Mouse (Mus musculus): ENCODE measurements around the gene Chit1.

Chit1 gene

GRCm38 (mm10) chr1:134079477-134080163, 31.4 kb upstream of the Chit1 start:
- no peak for DNase-seq (ENCODE audit: low spot score)

DNA sequence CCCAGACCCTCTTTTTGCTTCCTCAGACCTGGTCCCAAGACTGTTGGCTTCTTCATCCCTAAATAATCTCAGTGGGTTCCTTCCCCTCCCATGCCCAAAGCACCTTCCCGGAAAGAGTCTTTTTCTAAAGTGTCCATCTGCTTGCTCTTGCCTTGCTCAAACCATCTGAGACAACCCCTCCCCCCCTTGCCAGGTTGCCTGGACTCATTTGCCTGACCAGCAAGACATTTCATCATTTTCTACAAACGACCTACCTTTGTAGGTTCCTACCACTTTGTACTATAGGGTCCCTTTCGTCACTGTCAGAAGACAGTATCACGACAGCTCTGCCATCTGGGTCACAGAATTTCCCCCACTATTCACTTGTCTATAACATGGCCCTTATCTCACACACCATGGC, 30.6 kb upstream of the Chit1 start:
- no peak for DNase-seq (ENCODE audit: low spot score)

GRCm38 (mm10) chr1:134080881-134081450, 30.1 kb upstream of the Chit1 start:
- no peak for DNase-seq (ENCODE audit: low spot score)

DNA sequence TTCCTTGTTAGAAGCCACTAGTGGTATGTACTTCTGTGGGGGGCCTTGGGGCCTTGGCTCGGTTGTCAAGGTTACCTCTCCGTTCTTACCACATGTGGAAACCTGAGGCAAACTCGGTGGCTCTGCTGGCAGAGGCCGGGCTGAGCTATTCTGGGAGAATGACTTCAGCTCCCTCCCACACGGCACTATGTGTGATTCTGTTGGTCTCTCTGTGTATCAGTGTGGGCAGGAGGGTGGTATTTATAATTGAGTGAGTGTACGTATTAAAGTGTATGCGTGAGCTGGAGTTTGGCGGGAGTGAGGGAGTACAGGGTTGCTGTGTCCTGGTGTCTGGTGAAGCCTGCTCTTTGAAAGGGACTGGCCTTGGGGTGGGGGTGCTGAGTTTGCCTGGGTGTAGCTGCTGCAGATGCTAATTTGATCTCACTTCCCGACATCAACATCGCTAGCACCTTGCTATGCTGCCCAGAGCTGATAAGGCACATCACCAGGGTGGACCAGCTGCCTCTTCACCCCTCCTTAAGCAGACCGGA, 28.0 kb upstream of the Chit1 start:
- no peak for DNase-seq (ENCODE audit: low spot score)

GRCm38 (mm10) chr1:134083676-134084075, 27.4 kb upstream of the Chit1 start:
- DNase-seq (ENCODE audit: low spot score), result no peak

DNA sequence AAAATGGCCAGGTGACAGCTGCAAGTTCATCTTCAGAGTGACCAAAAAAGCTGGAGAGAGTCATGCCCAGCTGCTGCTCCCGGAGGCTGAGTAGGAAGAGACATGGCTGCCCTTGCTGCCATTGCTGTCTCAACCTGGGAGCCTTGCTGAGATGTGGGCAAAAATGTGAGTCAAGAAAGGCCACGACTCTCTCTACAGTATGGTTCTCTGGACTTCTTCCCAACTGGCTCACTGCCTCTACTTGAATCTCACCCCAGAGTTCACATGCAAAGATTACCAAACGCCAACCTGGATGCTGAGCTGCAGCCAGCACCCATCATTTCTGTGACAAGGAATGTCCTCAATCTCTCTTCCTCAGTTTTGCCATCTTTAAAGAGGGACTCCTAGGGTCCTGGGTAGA, 26.9 kb upstream of the Chit1 start:
- no peak for DNase-seq (ENCODE audit: low spot score)

DNA sequence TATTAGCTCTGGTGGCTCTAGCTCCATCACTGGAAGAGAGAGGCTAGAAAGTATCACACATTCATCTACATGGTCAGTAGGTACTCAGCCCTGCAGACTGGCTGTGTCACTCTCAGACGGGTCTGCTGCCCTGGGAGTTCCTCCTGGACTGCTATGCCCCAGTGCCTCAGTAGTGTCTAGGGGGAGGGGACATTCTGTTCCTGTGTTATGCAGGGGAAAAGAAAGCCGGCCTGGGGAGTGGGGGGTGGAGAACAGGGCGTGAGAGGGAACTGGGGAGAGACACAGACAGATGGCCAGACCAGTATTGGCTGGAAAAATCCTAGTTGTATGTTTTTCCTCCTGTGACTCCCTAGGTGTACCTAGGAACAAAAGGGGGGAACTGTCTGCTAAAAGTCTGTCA, 25.0 kb upstream of the Chit1 start:
- no peak for DNase-seq (ENCODE audit: low spot score)

- no peak for DNase-seq (ENCODE audit: low spot score)
These were observed 24.1 kb upstream of the Chit1 start for GRCm38 (mm10) chr1:134086811-134087398.

GRCm38 (mm10) chr1:134089074-134089473, 22.0 kb upstream of the Chit1 start:
- no peak for DNase-seq (ENCODE audit: low spot score)

DNA sequence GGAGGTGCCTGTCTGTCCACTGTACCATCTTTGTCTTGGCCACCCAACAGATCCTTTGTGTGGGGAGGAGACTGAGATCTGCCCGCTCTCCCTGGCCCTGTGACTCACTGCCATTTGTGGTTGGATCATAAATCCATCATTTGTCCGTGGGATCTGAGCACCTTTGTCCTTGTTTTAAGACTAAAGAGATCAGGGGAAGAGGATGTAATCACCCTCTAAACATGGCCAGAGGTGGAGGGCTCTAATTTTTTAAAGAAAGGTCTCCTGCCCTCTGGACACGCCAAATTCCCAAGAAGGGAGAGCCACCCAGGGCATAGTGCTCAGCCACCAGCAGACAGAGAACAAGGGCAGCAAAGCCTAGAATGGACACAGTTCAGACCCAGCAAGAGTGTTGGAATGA, 19.2 kb upstream of the Chit1 start:
- DNase-seq (ENCODE audit: low spot score), result no peak

- DNase-seq (ENCODE audit: low spot score), result no peak
These were observed 18.7 kb upstream of the Chit1 start for GRCm38 (mm10) chr1:134092368-134092767.

DNA sequence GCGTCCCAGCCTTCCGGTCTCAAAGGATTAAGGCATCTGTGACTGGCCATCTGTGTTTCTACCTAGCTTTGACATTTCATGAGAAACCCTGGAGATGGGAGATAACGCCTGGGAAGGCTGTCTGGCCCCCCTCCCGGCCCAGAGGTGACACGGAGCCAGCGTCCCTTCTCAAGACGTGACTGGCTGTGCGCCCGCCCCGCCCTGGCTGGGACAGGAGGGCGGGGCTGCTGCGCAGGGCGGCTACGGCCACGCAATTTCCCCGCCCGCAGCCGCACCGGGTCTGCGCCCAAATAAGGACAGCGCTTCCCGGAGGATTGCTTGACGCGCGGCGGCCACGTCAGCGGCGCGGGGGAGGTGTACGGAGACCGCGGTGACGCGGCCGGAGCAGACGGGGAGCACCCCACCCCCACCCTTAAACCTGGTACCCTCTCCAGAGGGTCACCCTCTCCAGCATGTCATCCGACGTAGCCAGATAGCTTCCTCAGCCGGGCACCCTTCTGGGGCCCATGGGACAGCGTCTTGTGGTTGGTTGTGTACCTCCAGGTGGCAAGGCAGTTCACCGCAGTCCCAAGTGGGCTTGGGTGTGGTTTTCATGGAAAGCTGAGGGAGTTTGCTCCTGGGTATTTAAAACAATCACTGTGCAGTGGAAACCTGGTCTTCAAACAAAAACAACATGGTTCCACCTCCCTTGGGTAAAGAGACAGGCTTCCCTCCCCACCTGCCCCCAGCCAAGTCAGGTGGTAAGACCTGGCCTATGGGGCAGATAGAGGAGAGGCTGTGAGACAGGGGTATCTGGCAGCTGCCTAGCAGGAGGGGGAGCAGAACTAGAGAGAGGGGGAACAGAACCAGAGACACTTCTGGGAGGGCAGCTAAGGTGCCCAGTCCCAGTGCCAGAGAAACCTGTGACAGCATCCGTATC, 17.9 kb upstream of the Chit1 start:
- DNase-seq (ENCODE audit: low spot score), result peak; percentile 96

DNA sequence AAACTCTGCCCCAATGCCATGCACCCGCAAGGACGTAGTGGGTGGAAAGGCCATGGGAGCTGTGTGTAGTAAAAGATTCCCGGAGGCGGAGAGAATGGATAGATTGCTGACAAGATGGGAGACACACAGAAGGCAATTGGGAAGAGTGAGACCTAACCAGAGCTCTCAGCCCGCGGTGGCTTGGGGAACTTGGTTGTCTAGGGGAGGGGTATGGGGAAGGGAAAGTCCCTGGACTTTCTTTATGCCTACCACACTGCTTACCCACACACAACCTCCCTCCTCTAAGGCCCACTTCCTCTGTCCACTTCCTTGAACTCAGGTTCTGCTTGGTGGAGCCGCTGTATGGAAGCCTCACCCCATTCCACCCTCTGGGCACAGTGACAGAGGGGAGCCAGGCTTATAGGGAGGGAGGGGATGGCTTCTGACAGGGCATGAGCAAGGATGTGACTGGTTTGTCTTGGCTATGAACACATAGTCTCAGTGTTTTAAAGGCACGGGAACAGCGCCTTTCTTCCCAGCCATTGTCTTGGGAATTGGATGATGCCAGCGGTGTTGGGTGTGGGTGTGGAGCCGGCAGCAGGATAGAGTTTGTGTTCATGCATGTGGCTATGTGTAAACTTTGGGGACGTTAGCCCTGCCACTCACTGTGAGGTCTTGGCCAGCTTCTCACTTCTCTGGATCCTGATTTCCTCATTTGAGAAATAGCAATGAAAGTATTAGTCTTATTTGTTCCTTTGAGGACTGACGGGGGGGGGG, 17.1 kb upstream of the Chit1 start:
- no peak for DNase-seq (ENCODE audit: low spot score)

GRCm38 (mm10) chr1:134095033-134095612, 15.9 kb upstream of the Chit1 start:
- no peak for DNase-seq (ENCODE audit: low spot score)

DNA sequence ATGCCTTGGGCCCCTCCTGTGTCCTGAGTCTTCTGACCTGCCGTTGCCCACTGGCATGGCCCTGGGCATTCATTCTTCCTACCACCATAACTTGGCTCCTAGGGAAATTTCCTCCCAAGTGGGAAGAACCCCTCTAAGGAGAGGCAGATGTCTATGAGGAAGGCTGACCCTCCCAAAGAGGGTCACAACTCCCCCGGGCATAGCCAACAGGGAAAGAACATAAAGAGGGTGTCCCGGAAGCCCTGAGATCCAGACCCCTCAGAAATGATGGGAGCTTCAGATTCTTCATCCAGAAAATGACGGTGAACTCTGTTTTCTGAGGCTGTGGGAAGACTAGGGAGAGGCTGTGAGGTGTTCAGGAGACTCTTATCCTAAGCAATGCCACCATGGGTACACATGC, 15.3 kb upstream of the Chit1 start:
- no peak for DNase-seq (ENCODE audit: low spot score)

DNA sequence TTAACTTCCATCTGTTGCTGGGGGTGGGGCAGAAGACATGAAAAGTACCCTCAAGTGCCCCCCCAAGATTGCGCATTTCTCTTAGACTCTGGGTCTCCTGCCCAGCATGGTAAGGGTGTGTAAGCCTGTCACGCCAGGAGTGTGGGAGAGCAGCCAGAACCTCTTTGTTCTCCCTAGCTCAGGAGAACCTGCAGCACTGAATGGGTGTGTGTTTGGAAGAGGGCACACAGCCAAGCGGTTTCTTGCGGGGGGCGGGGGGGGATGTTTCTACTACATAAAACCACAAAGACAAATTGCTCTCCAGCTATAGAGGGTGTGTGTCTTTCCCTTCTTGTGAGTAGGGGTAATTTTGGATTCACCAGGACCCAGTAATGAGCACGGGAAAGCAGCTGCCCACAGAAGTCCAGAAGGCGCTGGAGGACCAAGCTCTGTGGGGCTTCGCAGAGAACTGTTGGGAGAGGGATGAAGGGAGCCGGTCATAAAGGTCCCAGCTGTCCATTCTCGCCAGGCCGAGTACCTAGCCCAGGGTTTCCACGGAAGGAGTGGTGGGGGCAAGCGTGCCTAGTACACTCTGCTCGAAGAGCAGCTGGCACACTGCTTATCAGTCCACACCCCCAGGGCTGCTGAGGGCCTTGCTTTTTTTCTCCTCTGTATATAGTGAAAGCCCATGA, 14.6 kb upstream of the Chit1 start:
- peak; percentile 58 for DNase-seq (ENCODE audit: low spot score)

- DNase-seq (ENCODE audit: low spot score), result no peak
These were observed 13.8 kb upstream of the Chit1 start for GRCm38 (mm10) chr1:134097080-134097855.

DNA sequence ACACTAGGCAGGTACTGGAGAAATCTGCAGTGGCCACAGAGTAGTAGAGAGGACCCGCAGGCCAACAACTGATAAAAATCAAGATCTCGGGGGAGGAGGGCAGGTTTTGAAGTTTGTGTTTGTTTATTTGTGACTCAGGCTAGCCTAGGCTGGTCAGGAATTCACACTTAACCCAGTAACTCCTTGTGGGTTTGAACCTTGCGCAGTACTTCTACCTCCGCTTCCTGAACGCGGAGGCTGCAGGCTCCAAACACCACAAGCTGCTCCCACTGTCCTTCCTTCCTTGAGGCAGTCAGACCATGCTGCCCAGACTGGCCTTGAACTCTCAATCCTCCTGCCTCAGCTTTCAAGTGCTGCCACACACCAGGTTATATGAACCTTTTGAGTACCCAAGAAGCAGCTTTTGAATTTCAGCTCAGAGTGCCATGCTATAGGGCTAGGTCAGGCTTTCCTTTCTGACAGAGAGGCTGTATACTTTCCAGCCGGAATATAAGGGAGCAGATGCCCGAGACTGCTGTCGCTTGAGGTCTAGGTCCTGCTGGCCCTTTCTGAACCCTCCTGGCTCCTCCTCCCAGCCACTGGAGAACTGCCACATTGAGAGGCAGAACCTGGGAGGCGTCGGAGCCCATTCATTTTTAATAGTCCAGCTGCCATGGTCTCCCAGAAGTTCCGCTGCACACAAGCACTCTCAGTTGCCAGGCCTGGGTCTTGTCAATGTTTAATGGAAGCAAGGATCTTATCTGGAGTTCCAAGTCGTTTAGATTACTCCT, 12.9 kb upstream of the Chit1 start:
- peak; percentile 75 for DNase-seq (ENCODE audit: low spot score)

Data from urinary bladder, postnatal 14 days (tissue).